Mouse (Mus musculus): ENCODE data around the gene Rmi2. TPM values are rescaled to one million over a fixed set of nuclear protein-coding genes. Genes with fewer than 3 reads are reported as not detected.

Gene Rmi2
- polyA plus RNA-seq, 1 experiment from 2014 or later: 2.1 TPM

GRCm38 (mm10) chr16:10933372-10933771, 98.5 kb downstream of the Rmi2 start:
- H3K27me3 ChIP-seq: no peaks in the 10 kb centered on the region
- WGBS: 75% methylated on average over 3 of the region's 3 CpGs
- no peak overlapping the region for H3K9ac ChIP-seq
- H3K4me1 ChIP-seq (replicated peaks): no peaks in the 10 kb centered on the region
- no peaks in the 10 kb centered on the region for H3K36me3 ChIP-seq
- H3K9me3 ChIP-seq (replicated peaks): no peaks in the 10 kb centered on the region
- ATAC-seq (replicated peaks; ENCODE audit: insufficient number of reproducible peaks, insufficient read depth, low FRiP score, low read depth): no peak
- H3K4me3 ChIP-seq: no peak overlapping the region
- H3K27ac ChIP-seq: no peak overlapping the region
- H3K4me2 ChIP-seq: no peak overlapping the region

GRCm38 (mm10) chr16:10934047-10934446, 99.2 kb downstream of the Rmi2 start:
- no peaks in the 10 kb centered on the region for H3K9me3 ChIP-seq (replicated peaks)
- no peak overlapping the region for H3K4me3 ChIP-seq
- no peaks in the 10 kb centered on the region for H3K4me1 ChIP-seq (replicated peaks)
- WGBS: 91% methylated on average over 1 of the region's 1 CpGs
- ATAC-seq (replicated peaks; ENCODE audit: insufficient number of reproducible peaks, insufficient read depth, low FRiP score, low read depth): no peak
- no peak overlapping the region for H3K4me2 ChIP-seq
- no peaks in the 10 kb centered on the region for H3K27me3 ChIP-seq
- no peaks in the 10 kb centered on the region for H3K36me3 ChIP-seq
- H3K27ac ChIP-seq: no peak overlapping the region
- H3K9ac ChIP-seq: no peak overlapping the region

- H3K27ac ChIP-seq: no peak overlapping the region
- ATAC-seq (replicated peaks; ENCODE audit: insufficient number of reproducible peaks, insufficient read depth, low FRiP score, low read depth): no peak
- H3K4me2 ChIP-seq: no peak overlapping the region
- WGBS: 70% methylated on average over 5 of the region's 5 CpGs
- no peaks in the 10 kb centered on the region for H3K4me1 ChIP-seq (replicated peaks)
- no peak overlapping the region for H3K9ac ChIP-seq
- H3K4me3 ChIP-seq: no peak overlapping the region
- H3K27me3 ChIP-seq: no peaks in the 10 kb centered on the region
- H3K36me3 ChIP-seq: no peaks in the 10 kb centered on the region
- no peaks in the 10 kb centered on the region for H3K9me3 ChIP-seq (replicated peaks)
These were observed 102.0 kb downstream of the Rmi2 start for GRCm38 (mm10) chr16:10936700-10937319.

GRCm38 (mm10) chr16:10937497-10937896, 102.6 kb downstream of the Rmi2 start:
- Histone ChIP-seq H3K36me3 (no peaks in the 10 kb centered on the region), H3K4me3 (no peak overlapping the region), H3K27me3 (no peaks in the 10 kb centered on the region), H3K27ac (no peak overlapping the region), H3K4me2 (no peak overlapping the region), H3K9me3 (replicated peaks) (no peaks in the 10 kb centered on the region), H3K4me1 (replicated peaks) (no peaks in the 10 kb centered on the region), H3K9ac (no peak overlapping the region)
- 57% methylated on average over 11 of the region's 11 CpGs for WGBS
- ATAC-seq (replicated peaks; ENCODE audit: insufficient number of reproducible peaks, insufficient read depth, low FRiP score, low read depth): no peak

GRCm38 (mm10) chr16:10939932-10940331, 105.1 kb downstream of the Rmi2 start:
- H3K4me1 ChIP-seq (replicated peaks): peaks cover 9% of the 10 kb centered on the region
- H3K27me3 ChIP-seq: no peaks in the 10 kb centered on the region
- H3K9ac ChIP-seq: no peak overlapping the region
- H3K4me2 ChIP-seq: no peak overlapping the region
- no peaks in the 10 kb centered on the region for H3K9me3 ChIP-seq (replicated peaks)
- H3K27ac ChIP-seq: no peak overlapping the region
- H3K4me3 ChIP-seq: no peak overlapping the region
- no peaks in the 10 kb centered on the region for H3K36me3 ChIP-seq
- ATAC-seq (replicated peaks; ENCODE audit: insufficient number of reproducible peaks, insufficient read depth, low FRiP score, low read depth): no peak
- 89% methylated on average over 4 of the region's 4 CpGs for WGBS

GRCm38 (mm10) chr16:10940661-10941060, 105.8 kb downstream of the Rmi2 start:
- ATAC-seq (replicated peaks; ENCODE audit: insufficient number of reproducible peaks, insufficient read depth, low FRiP score, low read depth): no peak
- WGBS: 86% methylated on average over 2 of the region's 2 CpGs
- Histone ChIP-seq H3K4me1 (replicated peaks) (peaks cover 9% of the 10 kb centered on the region), H3K4me3 (no peak overlapping the region), H3K27me3 (no peaks in the 10 kb centered on the region), H3K27ac (no peak overlapping the region), H3K9ac (no peak overlapping the region), H3K4me2 (no peak overlapping the region), H3K9me3 (replicated peaks) (no peaks in the 10 kb centered on the region), H3K36me3 (no peaks in the 10 kb centered on the region)

Other genes starting within 250 kb of the Rmi2 start
- 5.1 and 8.3 TPM in 2 replicates for gene Socs1, start 49.5 kb upstream of the Rmi2 start, polyA plus RNA-seq (2015; fragmentation: Nextera tagmentation; extraction: Ambion mirVana)
- not detected in 2 replicates for gene Tnp2, start 46.4 kb upstream of the Rmi2 start, polyA plus RNA-seq (2015; fragmentation: Nextera tagmentation; extraction: Ambion mirVana)
- not detected in 2 replicates for gene Prm3, start 44.1 kb upstream of the Rmi2 start, polyA plus RNA-seq (2015; fragmentation: Nextera tagmentation; extraction: Ambion mirVana)
- not detected in 2 replicates for gene Prm2, start 38.9 kb upstream of the Rmi2 start, polyA plus RNA-seq (2015; fragmentation: Nextera tagmentation; extraction: Ambion mirVana)
- 0.30 TPM in 1 of 2 replicates, not detected in the other for gene Prm1, start 29.2 kb upstream of the Rmi2 start, polyA plus RNA-seq (2015; fragmentation: Nextera tagmentation; extraction: Ambion mirVana)
- not detected in 2 replicates for gene Gm11172, start 22.1 kb upstream of the Rmi2 start, polyA plus RNA-seq (2015; fragmentation: Nextera tagmentation; extraction: Ambion mirVana)
- gene Snn, start 225.9 kb downstream of the Rmi2 start, polyA plus RNA-seq (2015; fragmentation: Nextera tagmentation; extraction: Ambion mirVana): 34.0 and 43.3 TPM in 2 replicates
- 66.8 and 75.0 TPM in 2 replicates for gene Litaf, start 231.1 kb downstream of the Rmi2 start, polyA plus RNA-seq (2015; fragmentation: Nextera tagmentation; extraction: Ambion mirVana)